ENCODE assay signal across 19 mouse cellular contexts in genomic region chr9:111876846-111877245, GRCm38 (mm10).
DNase-seq lines count a peak whose midpoint lies in the region; ATAC-seq lines count a peak whose summit lies in the region.
"Had no signal": no experiment of that assay in that cellular context is flagged by ENCODE, and none has a peak within 500 bp of the region (broad histone marks: within the 10 kb centered on the region; RNA-seq: fewer than 3 reads in every experiment).

No protein-coding gene starts in this region.

- H3K9ac ChIP-seq in heart, embryonic 12.5 days: no peak overlapping the region
- H3K9ac ChIP-seq: forebrain, embryonic 13.5 days; hindbrain, embryonic 12.5 days; hindbrain, embryonic 15.5 days had no signal

- no peaks in the 10 kb centered on the region for H3K9me3 ChIP-seq in heart, embryonic 12.5 days (replicated peaks)
- H3K9me3 ChIP-seq: forebrain, embryonic 10.5 days; forebrain, embryonic 13.5 days; heart, embryonic 10.5 days; hindbrain, embryonic 12.5 days; hindbrain, embryonic 15.5 days had no signal

- no peaks in the 10 kb centered on the region for H3K36me3 ChIP-seq in heart, embryonic 12.5 days
- H3K36me3 ChIP-seq: forebrain, embryonic 10.5 days; heart, embryonic 10.5 days; hindbrain, embryonic 12.5 days; hindbrain, embryonic 15.5 days had no signal

- H3K27ac ChIP-seq in heart, embryonic 12.5 days (ENCODE audit: poor library complexity, severe bottlenecking): no peak overlapping the region
- H3K27ac ChIP-seq: forebrain, embryonic 10.5 days; forebrain, embryonic 13.5 days; heart, adult 2 months; heart, embryonic 10.5 days; hindbrain, embryonic 12.5 days; hindbrain, embryonic 15.5 days had no signal

- no peaks in the 10 kb centered on the region for H3K4me1 ChIP-seq in heart, embryonic 12.5 days (replicated peaks)
- H3K4me1 ChIP-seq: forebrain, embryonic 10.5 days; forebrain, embryonic 13.5 days; heart, embryonic 10.5 days; hindbrain, embryonic 12.5 days; hindbrain, embryonic 15.5 days had no signal

- H3K27me3 ChIP-seq in heart, embryonic 12.5 days (replicated peaks): no peaks in the 10 kb centered on the region
- H3K27me3 ChIP-seq: forebrain, embryonic 13.5 days; hindbrain, embryonic 12.5 days; hindbrain, embryonic 15.5 days had no signal

- H3K4me3 ChIP-seq in heart, embryonic 12.5 days: no peak overlapping the region
- H3K4me3 ChIP-seq: forebrain, embryonic 10.5 days; forebrain, embryonic 13.5 days; heart, adult 2 months; heart, embryonic 10.5 days; hindbrain, embryonic 12.5 days; hindbrain, embryonic 15.5 days had no signal

- peak; percentile 5 for DNase-seq in ZHBTc4 (ENCODE audit: low read depth, low spot score)
- peak; percentile 40 for DNase-seq in adrenal gland, adult 8-10 months
- DNase-seq in adrenal gland, postnatal 25 days: peak; percentile 29
- no peak for DNase-seq in kidney, postnatal 25 days
- DNase-seq in neural tube, embryonic 10.5 days (ENCODE audit: extremely low spot score, low spot score): no peak
- DNase-seq: cerebellum, adult 18-20 months; cerebellum, adult 9-10 months; gastrocnemius, postnatal 10 days; gastrocnemius, postnatal 36 days; heart, adult 2 months had no signal

- WGBS in heart, embryonic 12.5 days: 79% methylated on average over 5 of the region's 5 CpGs

- no peak for ATAC-seq in heart, embryonic 12.5 days (ENCODE audit: insufficient number of reproducible peaks, low FRiP score)
- ATAC-seq: CD4-positive, CD25-positive, alpha-beta regulatory T cell, adult 4 months; forebrain, embryonic 13.5 days; forebrain, embryonic 16.5 days; intestine, postnatal 0 days had no signal

- H3K4me2 ChIP-seq in heart, embryonic 12.5 days: no peak overlapping the region
- H3K4me2 ChIP-seq: forebrain, embryonic 13.5 days; hindbrain, embryonic 12.5 days; hindbrain, embryonic 15.5 days had no signal

Comparison
In these comparisons a context has a peak if more than half of its experiments do, and no peak if none do; other contexts are left out.
1. DNase-seq: peak in ZHBTc4 (single experiment), adrenal gland, adult 8-10 months (single experiment) and adrenal gland, postnatal 25 days (single experiment); none in kidney, postnatal 25 days (0 of 2) and neural tube, embryonic 10.5 days (single experiment).